Mouse (Mus musculus): ENCODE results near the gene Mcat. TPM values are rescaled to one million over a fixed set of nuclear protein-coding genes. Genes with fewer than 3 reads are reported as not detected.

Mcat gene
- total and polyA plus RNA-seq, 3 experiments, result 28.4 to 41.6 (median 41.2) TPM

DNA sequence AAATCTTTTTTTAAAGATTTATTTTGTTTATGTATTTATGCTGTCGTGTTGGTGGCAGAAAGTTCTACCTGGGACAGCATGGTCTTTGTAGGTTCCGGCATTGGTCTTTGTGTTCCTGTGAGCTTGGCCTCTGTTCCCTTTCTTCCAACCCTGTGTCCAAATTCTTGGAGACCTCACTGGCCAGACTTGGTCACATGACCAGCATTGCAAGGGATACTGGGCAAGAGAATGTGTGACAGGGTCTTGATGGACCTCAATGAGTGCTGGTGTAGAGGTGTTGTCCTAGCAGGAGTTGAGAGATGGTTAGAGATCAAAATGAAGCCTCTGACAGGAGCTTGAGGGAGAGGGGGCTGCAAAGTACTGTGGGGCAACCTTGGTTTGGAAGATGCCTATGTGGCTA lies 24.7 kb downstream of the Mcat start:
- H3K27ac ChIP-seq (ENCODE audit: insufficient read depth, low read depth), result no peak overlapping the region
- no peaks in the 10 kb centered on the region for H3K36me3 ChIP-seq (replicated peaks in 1 of 2; ENCODE audit: control insufficient read depth in 1 of 2, insufficient read depth in 1 of 2, low read length in 1 of 2)
- in situ Hi-C loops (cut with MboI; ENCODE audit: low pct_ligation_motif_present, low pct_unique_long_range_greater_than_20kb, low sequenced_read_pairs) (no loop called here), dilution Hi-C loops (cut with MboI; ENCODE audit: extremely low pct_ligation_motif_present, extremely low pct_unique_long_range_greater_than_20kb, low sequenced_read_pairs) (no loop called here)
- DNase-seq (ENCODE audit: extremely low read depth), result no peak
- H3K9me3 ChIP-seq (replicated peaks; ENCODE audit: low read length), result no peaks in the 10 kb centered on the region
- H3K9ac ChIP-seq (ENCODE audit: insufficient read depth, low read depth), result no peak overlapping the region
- peaks cover 29 to 63% of the 10 kb centered on the region in 2 experiments for H3K4me1 ChIP-seq (ENCODE audit: control insufficient read depth in 1 of 2, insufficient read depth in 2 of 2)
- no peak overlapping the region for H3K4me2 ChIP-seq (ENCODE audit: insufficient read depth, low read depth, poor library complexity, severe bottlenecking)
- no peaks in the 10 kb centered on the region for H3K27me3 ChIP-seq (replicated peaks)
- no peak overlapping the region for H3K4me3 ChIP-seq (replicated peaks in 1 of 3; ENCODE audit: low read depth in 2 of 3, low read length in 2 of 3, poor library complexity in 1 of 3)
- no peaks in the 10 kb centered on the region for H3K79me2 ChIP-seq (replicated peaks; ENCODE audit: control insufficient read depth, extremely low read depth, insufficient read depth, poor library complexity, severe bottlenecking)
- TF ChIP-seq MAZ (IDR thresholded peaks at IDR 0.05; ENCODE audit: low read depth, low read length) (no peak), JUND (conservative IDR thresholded peaks at IDR 0.05; ENCODE audit: low read depth, low read length) (no peak), CTCF (conservative IDR thresholded peaks at IDR 0.05 in 1 of 2, IDR thresholded peaks at IDR 0.05 in 1 of 2; ENCODE audit: low read depth in 2 of 2, low read length in 2 of 2) (no peak), RCOR1 (conservative IDR thresholded peaks at IDR 0.05; ENCODE audit: low read depth, low read length) (no peak), ZC3H11A (IDR thresholded peaks at IDR 0.05; ENCODE audit: low read depth, low read length) (no peak), SIN3A (IDR thresholded peaks at IDR 0.05; ENCODE audit: low read length) (no peak), ZNF384 (IDR thresholded peaks at IDR 0.05; ENCODE audit: low read depth, low read length) (no peak)

DNA sequence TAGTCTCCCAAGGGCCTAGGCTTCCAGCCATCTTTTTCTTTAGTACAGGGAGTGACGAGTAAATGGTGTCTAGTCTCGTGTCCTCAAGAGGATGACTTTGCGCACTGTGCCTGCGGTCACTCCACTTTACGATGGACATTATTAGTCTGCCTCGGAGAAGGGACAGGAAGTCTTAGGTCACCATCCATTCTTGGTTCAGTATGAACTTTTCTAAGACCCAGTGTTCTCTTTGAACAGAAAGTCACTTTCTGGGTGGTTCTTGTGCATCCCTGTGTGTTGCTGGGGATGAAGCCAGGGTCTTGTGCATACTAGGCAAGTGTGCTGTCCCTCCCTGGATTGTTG lies 27.7 kb downstream of the Mcat start:
- TF ChIP-seq MAX (IDR thresholded peaks at IDR 0.05; ENCODE audit: low read length), result no peak
- no peak for TF ChIP-seq E2F4 (IDR thresholded peaks at IDR 0.05; ENCODE audit: insufficient replicate concordance, low read depth, low read length)
- TF ChIP-seq BHLHE40 (IDR thresholded peaks at IDR 0.05; ENCODE audit: low read depth, low read length), result no peak
- no peak for TF ChIP-seq MAFK (IDR thresholded peaks at IDR 0.05; ENCODE audit: insufficient replicate concordance, low read length)
- TF ChIP-seq MAZ (IDR thresholded peaks at IDR 0.05; ENCODE audit: low read depth, low read length), result no peak
- no peak for TF ChIP-seq USF2 (conservative IDR thresholded peaks at IDR 0.05; ENCODE audit: low read depth, low read length)
- TF ChIP-seq CHD2 (IDR thresholded peaks at IDR 0.05; ENCODE audit: low read length), result no peak
- TF ChIP-seq IRF4 (IDR thresholded peaks at IDR 0.05; ENCODE audit: low read depth, low read length), result no peak
- Histone ChIP-seq H3K27me3 (replicated peaks) (no peaks in the 10 kb centered on the region), H3K4me2 (ENCODE audit: insufficient read depth, low read depth, poor library complexity, severe bottlenecking) (0 out of 2 replicates have a peak overlapping the region, but pooled peaks have one; percentile 39), H3K79me2 (replicated peaks; ENCODE audit: control insufficient read depth, extremely low read depth, insufficient read depth, poor library complexity, severe bottlenecking) (no peaks in the 10 kb centered on the region), H3K4me3 (replicated peaks in 1 of 3; ENCODE audit: low read depth in 2 of 3, low read length in 2 of 3, poor library complexity in 1 of 3) (no peak overlapping the region), H3K36me3 (replicated peaks in 1 of 2; ENCODE audit: control insufficient read depth in 1 of 2, insufficient read depth in 1 of 2, low read length in 1 of 2) (no peaks in the 10 kb centered on the region), H3K4me1 (ENCODE audit: control insufficient read depth in 1 of 2, insufficient read depth in 2 of 2) (peaks cover 19 to 42% of the 10 kb centered on the region in 2 experiments), H3K9ac (ENCODE audit: insufficient read depth, low read depth) (no peak overlapping the region), H3K9me3 (replicated peaks; ENCODE audit: low read length) (peaks cover 5% of the 10 kb centered on the region), H3K27ac (ENCODE audit: insufficient read depth, low read depth) (no peak overlapping the region)
- no peak for DNase-seq (ENCODE audit: extremely low read depth)
- dilution Hi-C loops (cut with MboI; ENCODE audit: extremely low pct_ligation_motif_present, extremely low pct_unique_long_range_greater_than_20kb, low sequenced_read_pairs), result no loop called here
- in situ Hi-C loops (cut with MboI; ENCODE audit: low pct_ligation_motif_present, low pct_unique_long_range_greater_than_20kb, low sequenced_read_pairs), result no loop called here
